Mouse (Mus musculus) kidney, adult 2 months (tissue): ENCODE measurements around the gene Serpina1b. TPM values are rescaled to one million over a fixed set of nuclear protein-coding genes. Genes with fewer than 3 reads are reported as not detected.

Source experiments
- DNase-seq: peaks from one replicate; pipeline ENCODE4 v3.0.0; 2021
- H3K27ac ChIP-seq: fragments of 200-500 bp; 2 replicates; pipeline ENCODE4 v1.5.1; 2012; ENCODE audit warnings: low read depth, low read length, control low read depth, inconsistent platforms; ENCODE audit not compliant: insufficient read depth
- H3K27me3 ChIP-seq: fragments of 200-500 bp; replicated peaks from 2 replicates; pipeline ENCODE4 v1.6.1; 2012; ENCODE audit warnings: mild to moderate bottlenecking, moderate library complexity, low read length, inconsistent platforms; ENCODE audit not compliant: control insufficient read depth, insufficient read depth
- H3K36me3 ChIP-seq: fragments of 200-500 bp; 2 replicates; pipeline ENCODE4 v1.6.1; 2012; ENCODE audit warnings: mild to moderate bottlenecking, moderate library complexity, low read length, inconsistent platforms; ENCODE audit not compliant: control insufficient read depth, insufficient read depth
- H3K4me1 ChIP-seq: fragments of 200-500 bp; 2 replicates; pipeline ENCODE4 v1.6.1; 2011; ENCODE audit warnings: low read length; ENCODE audit not compliant: control insufficient read depth, insufficient read depth
- H3K4me3 ChIP-seq: fragments of 200-500 bp; 2 replicates; pipeline ENCODE4 v1.5.1; 2011; ENCODE audit warnings: mild to moderate bottlenecking, low read depth, low read length, control low read depth; ENCODE audit not compliant: insufficient read depth
- CTCF ChIP-seq: fragments of 200-500 bp; conservative IDR thresholded peaks from 2 replicates; pipeline ENCODE4 v1.5.1; 2011; ENCODE audit warnings: low read depth, mild to moderate bottlenecking, control low read depth, low read length, moderate library complexity, mixed read lengths; ENCODE audit not compliant: insufficient read depth, insufficient read length
- POLR2A ChIP-seq: fragments of 200-500 bp; IDR thresholded peaks from one replicate; pipeline ENCODE4 v1.6.1; 2011; ENCODE audit warnings: low read depth, low read length, control low read depth
- WGBS: fragments of 180-500 bp; shearing (Covaris S2); methylation state at CpG from one replicate; pipeline ENCODE4 v1.1.7; 2018; 5-methylcytosine and 5-hydroxymethylcytosine counted together
- polyA plus RNA-seq: library from polyadenylated mRNA; depleted of rRNA; stranded (reverse); fragments of >200 nt; gene quantifications from 2 replicates; pipeline ENCODE4 v1.2.3, GENCODE M21; 2012

Gene Serpina1b
- polyA plus RNA-seq, 1 experiment, result 1.5 TPM

GRCm38 (mm10) chr12:103710405-103710804 is 119.8 kb downstream of the Serpina1b start:
- no peaks in the 10 kb centered on the region for H3K36me3 ChIP-seq
- H3K4me1 ChIP-seq, result no peaks in the 10 kb centered on the region; the same call in 1 of the 2 replicates
- WGBS, result 60% methylated on average over 1 of the region's 1 CpGs
- TF ChIP-seq POLR2A (no peak), CTCF (peak; percentile 38)
- H3K27ac ChIP-seq, result no peak overlapping the region
- DNase-seq, result peak; percentile 36
- H3K4me3 ChIP-seq, result no peak overlapping the region
- no peaks in the 10 kb centered on the region for H3K27me3 ChIP-seq

GRCm38 (mm10) chr12:103706113-103706512 is 124.1 kb downstream of the Serpina1b start:
- WGBS, result 58% methylated on average over 4 of the region's 4 CpGs
- no peak overlapping the region for H3K27ac ChIP-seq

DNA sequence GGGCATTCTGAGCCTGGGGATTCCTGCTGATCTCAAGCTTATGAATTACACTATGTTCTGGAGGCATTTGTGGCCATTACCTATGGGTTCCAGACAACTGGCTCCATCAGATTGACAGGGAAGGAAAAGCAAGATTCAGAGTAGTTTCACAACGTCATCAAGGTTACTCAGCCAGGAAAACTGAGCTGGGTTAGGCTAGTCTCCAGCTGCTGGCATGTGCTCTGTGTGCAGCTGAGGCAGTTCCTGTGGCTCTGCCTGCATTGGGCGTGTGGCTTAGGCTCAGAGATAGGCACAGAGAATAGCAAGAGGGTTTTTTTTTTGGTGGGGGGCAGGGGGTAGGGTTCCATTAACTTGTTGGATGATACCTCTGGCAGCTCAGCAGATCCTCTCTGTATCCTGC is 124.6 kb downstream of the Serpina1b start:
- Histone ChIP-seq H3K27ac (no peak overlapping the region), H3K36me3 (no peaks in the 10 kb centered on the region), H3K4me1 (peaks cover 13% of the 10 kb centered on the region; the same call in 1 of the 2 replicates), H3K4me3 (no peak overlapping the region), H3K27me3 (no peaks in the 10 kb centered on the region)
- DNase-seq, result peak; percentile 57
- WGBS, result 29% methylated on average over 2 of the region's 2 CpGs
- TF ChIP-seq POLR2A, result no peak
- no peak for TF ChIP-seq CTCF

More at GRCm38 (mm10) chr12:103706113-103706512, 124.1 kb downstream of the Serpina1b start:
- no peak for TF ChIP-seq POLR2A
- TF ChIP-seq CTCF, result no peak
- Histone ChIP-seq H3K36me3 (no peaks in the 10 kb centered on the region), H3K27me3 (no peaks in the 10 kb centered on the region), H3K4me1 (peaks cover 7% of the 10 kb centered on the region; the same call in 1 of the 2 replicates), H3K4me3 (no peak overlapping the region)
- DNase-seq, result no peak

GRCm38 (mm10) chr12:103700144-103700750 is 129.9 kb downstream of the Serpina1b start:
- peak overlapping the region; percentile 96 for H3K27ac ChIP-seq
- H3K4me3 ChIP-seq, result no peak overlapping the region
- no peak for TF ChIP-seq CTCF
- TF ChIP-seq POLR2A, result no peak
- WGBS, result 36% methylated on average over 4 of the region's 4 CpGs
- peaks cover 13% of the 10 kb centered on the region; the same call in 1 of the 2 replicates for H3K4me1 ChIP-seq
- peak; percentile 91 for DNase-seq
- H3K36me3 ChIP-seq, result no peaks in the 10 kb centered on the region
- H3K27me3 ChIP-seq, result no peaks in the 10 kb centered on the region

- Histone ChIP-seq H3K36me3 (no peaks in the 10 kb centered on the region), H3K4me3 (no peak within 1 kb of the TSS), H3K27me3 (no peaks in the 10 kb centered on the region), H3K4me1 (no peaks in the 10 kb centered on the region; the same call in 1 of the 2 replicates), H3K27ac (peak within 1 kb of the TSS; percentile 19; the same call in 1 of the 2 replicates)
- 69% methylated on average over 8 of the region's 8 CpGs for WGBS
- TF ChIP-seq POLR2A (no peak), CTCF (no peak)
- DNase-seq, result peak; percentile 22
Observed at GRCm38 (mm10) chr12:103695429-103695828, 134.7 kb downstream of the Serpina1b start, which contains the start of gene Serpina1f. Serpina1f (minus strand) TSS chr12:103695529.

GRCm38 (mm10) chr12:103688221-103688814 is 141.9 kb downstream of the Serpina1b start:
- TF ChIP-seq CTCF (no peak), POLR2A (no peak)
- no peak for DNase-seq
- H3K4me3 ChIP-seq, result no peak overlapping the region
- H3K27me3 ChIP-seq, result no peaks in the 10 kb centered on the region
- no peaks in the 10 kb centered on the region for H3K4me1 ChIP-seq
- no peak overlapping the region for H3K27ac ChIP-seq
- 16% methylated on average over 3 of the region's 3 CpGs for WGBS
- H3K36me3 ChIP-seq, result no peaks in the 10 kb centered on the region

DNA sequence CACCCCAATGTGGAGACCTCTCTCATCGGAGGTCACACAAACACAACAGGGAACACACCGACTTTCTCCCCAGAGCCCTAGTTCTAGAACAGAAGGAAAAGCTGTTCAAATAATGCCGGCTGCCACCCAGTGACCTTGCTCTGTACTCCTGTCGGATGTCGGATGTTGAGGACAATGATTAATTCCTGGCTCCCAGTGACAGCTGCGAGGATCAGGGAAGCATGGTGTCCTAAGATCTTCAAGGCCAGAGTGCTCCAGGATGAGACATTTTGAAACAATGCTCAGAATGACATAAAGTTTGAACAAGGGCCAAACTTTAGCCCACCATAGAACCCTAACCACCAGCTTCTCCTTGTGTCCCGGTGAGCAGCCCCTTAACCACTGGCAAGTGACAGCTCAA is 143.2 kb downstream of the Serpina1b start:
- Histone ChIP-seq H3K36me3 (no peaks in the 10 kb centered on the region), H3K27ac (no peak overlapping the region), H3K4me1 (no peaks in the 10 kb centered on the region), H3K27me3 (no peaks in the 10 kb centered on the region), H3K4me3 (no peak overlapping the region)
- TF ChIP-seq CTCF, result no peak
- TF ChIP-seq POLR2A, result no peak
- WGBS, result 38% methylated on average over 7 of the region's 7 CpGs
- peak; percentile 46 for DNase-seq

DNA sequence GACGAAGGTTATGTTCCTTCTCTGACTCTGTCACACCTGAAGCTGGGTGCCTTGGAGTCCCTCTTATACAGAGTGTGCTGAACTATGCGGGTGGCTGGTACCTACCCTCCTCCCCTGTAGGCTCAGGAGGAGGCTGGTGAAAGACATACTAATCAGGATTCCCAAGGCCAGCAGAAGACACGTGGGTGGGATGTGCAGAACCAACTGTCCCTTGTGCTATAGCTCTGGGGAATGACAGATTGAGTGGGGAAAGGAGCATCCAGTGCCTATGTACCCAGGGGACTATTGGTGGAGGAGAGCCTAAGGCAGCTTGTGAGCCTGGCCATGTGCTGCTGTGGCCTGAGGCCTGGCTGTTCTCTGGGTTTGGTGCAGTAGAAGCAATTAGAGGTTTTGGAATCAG is 144.1 kb downstream of the Serpina1b start:
- no peak overlapping the region for H3K4me3 ChIP-seq
- no peak for DNase-seq
- no peaks in the 10 kb centered on the region; the same call in 1 of the 2 replicates for H3K4me1 ChIP-seq
- WGBS, result 79% methylated on average over 3 of the region's 3 CpGs
- no peak overlapping the region for H3K27ac ChIP-seq
- no peaks in the 10 kb centered on the region for H3K36me3 ChIP-seq
- no peaks in the 10 kb centered on the region for H3K27me3 ChIP-seq
- TF ChIP-seq POLR2A (no peak), CTCF (no peak)
